ENCODE assay signal across 8 mouse cellular contexts in the genomic region with DNA sequence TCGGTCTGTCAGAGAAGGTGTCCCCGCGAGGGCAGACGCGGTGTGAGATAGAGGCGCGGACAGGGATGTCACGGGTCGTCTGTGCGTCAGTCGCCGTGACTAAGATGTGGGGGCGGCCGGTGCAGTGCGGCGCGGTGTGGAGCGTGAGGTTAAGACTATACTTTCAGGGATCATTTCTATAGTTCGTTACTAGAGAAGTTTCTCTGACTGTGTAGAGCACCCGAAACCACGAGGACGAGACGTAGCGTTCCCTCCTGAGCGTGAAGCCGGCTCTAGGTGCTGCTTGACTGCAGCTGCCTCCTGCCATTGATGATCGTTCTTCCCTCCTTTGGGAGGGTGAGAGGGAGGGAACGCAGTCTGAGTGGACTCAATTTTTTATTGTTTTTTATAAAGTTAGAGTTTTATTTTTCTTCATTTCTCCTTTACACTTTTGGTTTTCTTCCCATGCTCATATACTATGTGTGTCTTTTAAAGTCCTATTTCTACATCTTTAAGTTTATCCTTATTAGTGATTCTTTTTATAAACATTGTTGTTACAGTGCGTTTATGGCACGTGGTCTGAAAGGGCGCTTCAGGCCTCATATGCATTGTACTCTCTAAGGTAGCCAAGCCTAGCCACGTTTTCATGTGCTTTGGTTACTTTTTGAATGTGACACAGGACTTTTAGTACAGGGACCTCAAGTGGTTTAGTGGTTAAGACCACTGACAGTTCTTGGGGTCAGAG. TPM values are rescaled to one million over a fixed set of nuclear protein-coding genes. Genes with fewer than 3 reads are reported as not detected.
A peak's percentile ranks its signal among the peaks of the same experiment; 100 is the strongest.
DNase-seq lines count a peak whose midpoint lies in the region; ATAC-seq lines count a peak whose summit lies in the region.
"Not testable (repeated sequence)": the region's sequence is repeated elsewhere in the genome, so short reads cannot be mapped to it uniquely, and the experiment has no call there.

No protein-coding gene starts in this region.

- peak; percentile 63 to 69 for DNase-seq in B cell, adult 2 months
- DNase-seq in brain, adult 2 months (ENCODE audit: low read depth, low spot score) = peak; percentile 90
- peak; percentile 64 for DNase-seq in kidney, adult 9 months
- peak; percentile 76 for DNase-seq in midbrain, embryonic 14.5 days
- DNase-seq in skeletal muscle tissue, adult 2 months (ENCODE audit: low read depth, low spot score) = peak; percentile 68

- not testable (repeated sequence) for H3K27me3 ChIP-seq in embryonic facial prominence, embryonic 15.5 days; heart, embryonic 12.5 days (replicated peaks); limb, embryonic 15.5 days; midbrain, embryonic 14.5 days (ENCODE audit: control insufficient read depth, insufficient read depth, low read length)

- not testable (repeated sequence) for H3K36me3 ChIP-seq in embryonic facial prominence, embryonic 15.5 days; heart, embryonic 12.5 days; limb, embryonic 15.5 days; midbrain, embryonic 14.5 days (ENCODE audit: control insufficient read depth, insufficient read depth, low read length)

- not testable (repeated sequence) for H3K9me3 ChIP-seq in embryonic facial prominence, embryonic 15.5 days (replicated peaks); heart, embryonic 12.5 days (replicated peaks); limb, embryonic 15.5 days; midbrain, embryonic 14.5 days (ENCODE audit: control insufficient read depth, low read length)

- not testable (repeated sequence) for H3K4me3 ChIP-seq in embryonic facial prominence, embryonic 15.5 days (replicated peaks); heart, embryonic 12.5 days; midbrain, embryonic 14.5 days (replicated peaks; ENCODE audit: low read depth, low read length)
- H3K4me3 ChIP-seq in limb, embryonic 15.5 days = peak overlapping the region; percentile 42; the same call in 1 of the 2 replicates

- ATAC-seq in embryonic facial prominence, embryonic 15.5 days (ENCODE audit: insufficient number of reproducible peaks, low FRiP score, low TSS enrichment, low read depth) = peak; percentile 94
- ATAC-seq in heart, embryonic 12.5 days (ENCODE audit: insufficient number of reproducible peaks, low FRiP score) = peak; percentile 93
- ATAC-seq in limb, embryonic 15.5 days (ENCODE audit: insufficient number of reproducible peaks, low FRiP score, low TSS enrichment, low read depth) = peak; percentile 95
- ATAC-seq in midbrain, embryonic 14.5 days (ENCODE audit: low FRiP score, low TSS enrichment) = peak; percentile 96

- peak overlapping the region; percentile 73 for H3K27ac ChIP-seq in embryonic facial prominence, embryonic 15.5 days (replicated peaks)
- H3K27ac ChIP-seq in heart, embryonic 12.5 days (ENCODE audit: poor library complexity, severe bottlenecking) = peak overlapping the region; percentile 62
- H3K27ac ChIP-seq in limb, embryonic 15.5 days = peak overlapping the region; percentile 76
- peak overlapping the region; percentile 76; the same call in 1 of the 2 replicates for H3K27ac ChIP-seq in midbrain, embryonic 14.5 days (replicated peaks; ENCODE audit: low read depth, low read length)

- peak overlapping the region; percentile 74 for H3K4me2 ChIP-seq in embryonic facial prominence, embryonic 15.5 days (replicated peaks)
- H3K4me2 ChIP-seq in heart, embryonic 12.5 days; limb, embryonic 15.5 days; midbrain, embryonic 14.5 days (ENCODE audit: low read length): not testable (repeated sequence)

- not testable (repeated sequence) for H3K4me1 ChIP-seq in embryonic facial prominence, embryonic 15.5 days; midbrain, embryonic 14.5 days (ENCODE audit: control insufficient read depth, insufficient read depth, low read length)
- H3K4me1 ChIP-seq in heart, embryonic 12.5 days (replicated peaks) = peaks cover 15% of the 10 kb centered on the region
- peaks cover 11% of the 10 kb centered on the region; the same call in 1 of the 2 replicates for H3K4me1 ChIP-seq in limb, embryonic 15.5 days

- WGBS in embryonic facial prominence, embryonic 15.5 days = under 1% methylated on average over 6 of the region's 32 CpGs
- WGBS in heart, embryonic 12.5 days = under 1% methylated on average over 6 of the region's 32 CpGs
- WGBS in limb, embryonic 15.5 days = under 1% methylated on average over 6 of the region's 32 CpGs
- under 1% methylated on average over 6 of the region's 32 CpGs for WGBS in midbrain, embryonic 14.5 days

- not testable (repeated sequence) for H3K9ac ChIP-seq in embryonic facial prominence, embryonic 15.5 days; heart, embryonic 12.5 days; limb, embryonic 15.5 days; midbrain, embryonic 14.5 days (replicated peaks; ENCODE audit: low read length)

RNA-seq across cellular contexts. Expression of gene Tex14, which starts 43.8 kb away (rescaled TPM):
- polyA plus RNA-seq in embryonic facial prominence, embryonic 15.5 days (2015; fragmentation: Nextera tagmentation; extraction: Ambion mirVana) = 1.7 and 2.0 TPM in 2 replicates
- 0.27 and 0.45 TPM in 2 replicates for polyA plus RNA-seq in heart, embryonic 12.5 days (2016; fragmentation: Nextera tagmentation; extraction: Ambion mirVana)
- polyA plus RNA-seq in limb, embryonic 15.5 days (2015; fragmentation: Nextera tagmentation; extraction: Ambion mirVana) = 0.82 and 2.1 TPM in 2 replicates
- polyA plus RNA-seq in midbrain, embryonic 14.5 days (2014; fragmentation: Nextera tagmentation; extraction: Ambion mirVana) = 0.86 and 0.92 TPM in 2 replicates

RNA-seq across cellular contexts. Expression of gene Rad51c, which starts 43.9 kb away (rescaled TPM):
- 6.4 and 7.3 TPM in 2 replicates for polyA plus RNA-seq in embryonic facial prominence, embryonic 15.5 days (2015; fragmentation: Nextera tagmentation; extraction: Ambion mirVana)
- polyA plus RNA-seq in heart, embryonic 12.5 days (2016; fragmentation: Nextera tagmentation; extraction: Ambion mirVana) = 10.8 and 11.5 TPM in 2 replicates
- polyA plus RNA-seq in limb, embryonic 15.5 days (2015; fragmentation: Nextera tagmentation; extraction: Ambion mirVana) = 7.6 and 7.8 TPM in 2 replicates
- 3.3 and 5.6 TPM in 2 replicates for polyA plus RNA-seq in midbrain, embryonic 14.5 days (2014; fragmentation: Nextera tagmentation; extraction: Ambion mirVana)
